Mouse (Mus musculus) lung, adult 2 months (tissue): ENCODE measurements around the gene Insrr.

ENCODE experiments used
- CTCF ChIP-seq: fragments of 200-500 bp; IDR thresholded peaks from 2 replicates; pipeline ENCODE4 v1.5.1; 2011; ENCODE audit warnings: mild to moderate bottlenecking, low read length, control low read depth; ENCODE audit not compliant: insufficient read depth
- POLR2A ChIP-seq: fragments of 200-500 bp; IDR thresholded peaks from 2 replicates; pipeline ENCODE4 v1.6.1; 2011; ENCODE audit warnings: low read depth, mild to moderate bottlenecking, control low read depth, low read length, borderline replicate concordance; ENCODE audit errors: extremely low read depth

DNA sequence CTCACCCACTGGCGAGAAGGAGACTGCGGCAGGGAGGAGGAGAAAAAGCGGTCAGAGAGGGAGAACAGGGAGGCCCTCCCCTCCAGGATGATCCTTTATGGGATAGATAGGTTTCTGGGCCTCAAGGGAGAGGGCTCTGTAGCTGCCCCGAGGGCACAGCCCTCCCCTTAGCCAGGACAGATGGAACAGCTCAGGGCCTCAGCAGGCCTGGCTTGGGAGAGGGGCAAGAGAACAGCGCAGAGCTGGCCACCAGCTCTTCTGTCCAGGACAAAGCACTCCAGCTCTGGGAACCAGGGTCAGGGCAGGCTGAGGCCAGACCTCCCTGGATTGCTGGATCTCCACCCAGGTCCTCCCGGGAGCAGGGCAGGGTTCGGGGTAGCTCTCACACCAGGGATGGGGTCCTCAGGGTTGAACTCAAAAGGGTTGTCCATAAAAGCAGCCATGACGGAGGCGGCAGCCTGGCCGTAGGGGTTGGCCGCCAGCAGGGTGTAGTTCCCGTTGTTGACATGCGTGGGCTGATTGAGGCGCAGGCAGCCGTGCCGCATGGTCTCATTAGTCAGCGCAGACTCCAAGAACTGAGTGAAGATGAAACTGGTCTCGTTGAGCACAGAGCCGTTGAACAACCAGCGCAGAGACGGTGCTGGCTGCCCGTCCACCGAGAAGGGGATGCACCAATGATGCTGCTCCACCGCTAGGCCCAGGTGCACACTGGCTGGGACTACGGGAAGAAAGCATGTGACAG lies 13.3 kb upstream of the Insrr start:
- TF ChIP-seq POLR2A (no peak), CTCF (no peak)
